Mouse (Mus musculus) forebrain, embryonic 14.5 days (tissue): ENCODE results near the gene Mfsd4b1. TPM values are rescaled to one million over a fixed set of nuclear protein-coding genes. Genes with fewer than 3 reads are reported as not detected.

ENCODE experiments used
- ATAC-seq: fragments of 200-750 bp; cut with Nextera tagmentation; 2 replicates; pipeline ENCODE4 v1.8.0; 2017; ENCODE audit warnings: mild to moderate bottlenecking, moderate library complexity
- DNase-seq: peaks from one replicate; pipeline ENCODE4 v3.0.0-alpha.2; 2015; ENCODE audit warnings: low spot score
- H3K27ac ChIP-seq: fragments of 300-500 bp; sonication (generic); 2 replicates; pipeline ENCODE4 v1.5.1; 2014; ENCODE audit warnings: low read depth, mild to moderate bottlenecking, control low read depth, low read length, moderate library complexity
- H3K27me3 ChIP-seq: fragments of 300-500 bp; sonication (generic); replicated peaks from 2 replicates; pipeline ENCODE4 v1.6.1; 2014; ENCODE audit warnings: low read length, control low read depth, mixed read lengths; ENCODE audit not compliant: control insufficient read depth, insufficient read depth
- H3K36me3 ChIP-seq: fragments of 300-500 bp; sonication (generic); 2 replicates; pipeline ENCODE4 v1.6.1; 2014; ENCODE audit warnings: low read length, control low read depth; ENCODE audit not compliant: control insufficient read depth, insufficient read depth
- H3K4me1 ChIP-seq: fragments of 300-500 bp; sonication (generic); 2 replicates; pipeline ENCODE4 v1.6.1; 2014; ENCODE audit warnings: antibody characterized with exemption, low read length, control low read depth; ENCODE audit not compliant: control insufficient read depth, insufficient read depth
- H3K4me2 ChIP-seq: fragments of 300-500 bp; sonication (generic); 2 replicates; pipeline ENCODE4 v1.6.1; 2014; ENCODE audit warnings: mild to moderate bottlenecking, control low read depth, low read length
- H3K4me3 ChIP-seq: fragments of 300-500 bp; sonication (generic); 2 replicates; pipeline ENCODE4 v1.5.1; 2014; ENCODE audit warnings: low read depth, low read length, control low read depth
- H3K9ac ChIP-seq: fragments of 300-500 bp; sonication (generic); 2 replicates; pipeline ENCODE4 v1.6.1; 2014; ENCODE audit warnings: mild to moderate bottlenecking, low read length, control low read depth, moderate library complexity
- H3K9me3 ChIP-seq: fragments of 300-500 bp; sonication (generic); replicated peaks from 2 replicates; pipeline ENCODE4 v1.6.1; 2016; ENCODE audit warnings: low read length, control low read depth, mixed read lengths; ENCODE audit not compliant: control insufficient read depth
- WGBS: fragments of 180-500 bp; shearing (Covaris S2); extraction: QIAGEN DNeasy Blood & Tissue Kit; methylation state at CpG from one replicate; pipeline ENCODE4 v1.1.7; 2014; 5-methylcytosine and 5-hydroxymethylcytosine counted together
- polyA plus RNA-seq: library from polyadenylated mRNA; unstranded; fragments of >200 nt; fragmentation: Nextera tagmentation; extraction: Ambion mirVana; gene quantifications from 2 replicates; pipeline ENCODE4 v1.2.1, GENCODE M21; 2014

The Mfsd4b1 gene
- polyA plus RNA-seq, 1 experiment from 2014 or later, result 0.41 TPM

DNA sequence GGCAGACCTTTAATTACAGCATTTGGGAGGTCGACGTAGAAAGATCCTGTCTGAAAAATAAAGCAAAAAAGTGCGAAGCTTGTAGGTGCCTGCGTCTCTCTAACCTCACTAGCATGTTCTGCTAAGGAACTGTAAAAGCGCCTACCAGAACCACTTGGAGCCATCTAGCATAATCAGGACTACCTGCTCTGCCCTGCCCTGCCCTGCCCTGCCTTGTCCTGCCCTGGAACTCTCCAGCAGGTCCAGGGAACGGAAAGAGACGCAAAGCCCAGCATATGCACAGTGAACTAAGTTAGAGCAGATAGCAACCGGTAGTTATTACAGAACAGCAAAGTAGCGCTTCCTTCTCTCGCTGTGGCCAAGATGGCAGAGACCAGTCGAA is 64.6 kb downstream of the Mfsd4b1 start:
- H3K27me3 ChIP-seq, result no peaks in the 10 kb centered on the region
- 46% methylated on average over 11 of the region's 11 CpGs for WGBS
- H3K9ac ChIP-seq, result 0 out of 2 replicates have a peak overlapping the region, but pooled peaks have one; percentile 3
- no peaks in the 10 kb centered on the region for H3K36me3 ChIP-seq
- 0 out of 2 replicates have a peak, but pooled peaks cover 3% of the 10 kb centered on the region for H3K4me1 ChIP-seq
- H3K9me3 ChIP-seq, result no peaks in the 10 kb centered on the region
- ATAC-seq (peak; percentile 38), DNase-seq (no peak)
- peak overlapping the region; percentile 94 for H3K4me2 ChIP-seq
- peak overlapping the region; percentile 45 for H3K4me3 ChIP-seq
- no peak overlapping the region for H3K27ac ChIP-seq

DNA sequence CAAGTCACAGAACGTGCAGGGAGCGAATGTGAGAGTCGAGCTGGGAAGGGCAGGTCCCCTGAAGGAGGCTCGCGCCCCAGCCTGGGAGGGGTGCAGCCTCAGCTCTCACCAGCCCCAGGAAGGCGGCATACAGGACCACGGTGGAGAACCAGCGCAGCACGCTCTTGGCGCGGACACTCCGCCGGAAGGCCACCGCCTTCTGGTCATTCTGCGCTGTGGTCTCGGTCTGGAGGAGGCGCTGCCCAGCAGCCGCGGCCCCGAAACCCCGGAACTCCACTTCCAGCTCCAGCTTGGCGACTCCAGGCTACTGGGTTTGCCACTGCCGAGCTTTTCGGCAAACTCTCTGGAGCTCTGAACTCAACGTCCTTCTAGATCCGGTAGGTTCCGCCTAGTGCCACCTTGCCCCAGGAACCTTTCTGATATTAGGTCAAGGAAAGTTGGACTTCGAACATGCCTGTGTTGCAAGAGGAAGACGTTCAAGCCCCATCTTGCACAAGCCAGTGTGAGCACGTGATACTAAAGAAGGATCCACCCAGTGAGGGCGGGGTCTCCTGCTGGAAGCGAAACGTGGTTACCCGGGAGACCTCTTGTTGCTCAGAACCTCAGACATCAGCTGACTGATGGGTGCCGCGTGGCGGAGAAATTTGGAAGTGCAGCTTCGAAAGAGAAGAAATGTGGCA is 65.2 kb downstream of the Mfsd4b1 start, which contains the start of gene Mfsd4b3:
Gene Mfsd4b3, minus strand, starts transcription at position 393 of the 680 bp plus-strand sequence.
- under 1% methylated on average over 38 of the region's 38 CpGs for WGBS
- Histone ChIP-seq H3K9ac (peak within 1 kb of the TSS; percentile 58), H3K27ac (no peak within 1 kb of the TSS), H3K4me2 (peak within 1 kb of the TSS; percentile 94), H3K36me3 (no peaks in the 10 kb centered on the region), H3K9me3 (no peaks in the 10 kb centered on the region), H3K4me1 (0 out of 2 replicates have a peak, but pooled peaks cover 3% of the 10 kb centered on the region), H3K4me3 (peak within 1 kb of the TSS; percentile 45), H3K27me3 (no peaks in the 10 kb centered on the region)
- DNase-seq (peak; percentile 97), ATAC-seq (peak; percentile 100)

DNA sequence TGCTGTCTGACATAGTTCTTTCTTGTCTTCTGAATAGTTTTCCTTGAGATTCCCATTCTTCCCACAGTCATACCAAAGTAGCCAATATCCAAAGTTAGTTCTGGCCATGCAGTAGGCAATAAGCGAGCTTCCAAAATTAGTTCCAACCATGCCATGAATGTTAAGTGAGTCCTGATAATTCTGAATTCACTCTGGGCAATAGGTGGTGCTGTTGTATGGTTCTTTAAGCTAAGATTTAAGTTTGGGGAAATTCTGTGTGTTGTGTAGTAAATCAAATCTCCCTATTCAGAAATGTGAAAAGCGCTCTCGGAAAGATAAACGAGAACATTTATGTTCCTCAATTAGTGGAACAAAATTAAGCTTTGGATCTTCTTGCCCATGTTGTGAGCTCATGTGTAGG is 66.8 kb downstream of the Mfsd4b1 start:
- Histone ChIP-seq H3K36me3 (no peaks in the 10 kb centered on the region), H3K9me3 (no peaks in the 10 kb centered on the region), H3K27me3 (no peaks in the 10 kb centered on the region), H3K4me1 (0 out of 2 replicates have a peak, but pooled peaks cover 3% of the 10 kb centered on the region), H3K4me2 (no peak overlapping the region), H3K4me3 (no peak overlapping the region), H3K9ac (no peak overlapping the region), H3K27ac (no peak overlapping the region)
- ATAC-seq (no peak), DNase-seq (peak; percentile 53)
- WGBS, result 62% methylated on average over 4 of the region's 4 CpGs

DNA sequence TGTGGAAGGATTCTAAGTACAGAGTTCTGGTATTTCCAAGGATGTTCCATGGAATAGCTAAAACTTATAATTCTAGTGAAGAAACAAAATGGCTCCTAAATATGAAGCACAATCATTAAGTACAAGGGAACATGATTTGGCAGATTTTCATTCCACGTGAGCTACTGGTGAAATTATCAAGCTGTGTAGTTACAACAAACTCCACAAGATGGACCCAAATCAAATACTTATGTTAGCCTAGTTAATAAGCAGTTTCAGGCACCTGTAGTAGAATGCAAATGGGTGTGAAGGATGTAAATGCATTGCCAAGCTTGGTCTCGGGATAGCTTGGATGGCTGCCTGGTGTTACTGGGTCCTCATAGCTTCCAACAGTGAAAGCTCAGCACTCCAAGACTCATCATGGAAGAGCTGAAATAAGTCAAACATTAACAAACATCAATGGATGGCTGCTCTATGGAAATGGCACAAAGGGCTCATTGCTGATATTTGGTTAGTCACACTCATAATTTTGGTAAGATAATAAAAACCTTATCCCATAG is 68.7 kb downstream of the Mfsd4b1 start:
- no peak for ATAC-seq
- no peaks in the 10 kb centered on the region for H3K27me3 ChIP-seq
- no peaks in the 10 kb centered on the region for H3K9me3 ChIP-seq
- no peak overlapping the region for H3K4me2 ChIP-seq
- DNase-seq, result peak; percentile 11
- no peak overlapping the region for H3K9ac ChIP-seq
- H3K27ac ChIP-seq, result no peak overlapping the region
- 71% methylated on average over 2 of the region's 2 CpGs for WGBS
- 0 out of 2 replicates have a peak, but pooled peaks cover 3% of the 10 kb centered on the region for H3K4me1 ChIP-seq
- H3K4me3 ChIP-seq, result no peak overlapping the region
- no peaks in the 10 kb centered on the region for H3K36me3 ChIP-seq

DNA sequence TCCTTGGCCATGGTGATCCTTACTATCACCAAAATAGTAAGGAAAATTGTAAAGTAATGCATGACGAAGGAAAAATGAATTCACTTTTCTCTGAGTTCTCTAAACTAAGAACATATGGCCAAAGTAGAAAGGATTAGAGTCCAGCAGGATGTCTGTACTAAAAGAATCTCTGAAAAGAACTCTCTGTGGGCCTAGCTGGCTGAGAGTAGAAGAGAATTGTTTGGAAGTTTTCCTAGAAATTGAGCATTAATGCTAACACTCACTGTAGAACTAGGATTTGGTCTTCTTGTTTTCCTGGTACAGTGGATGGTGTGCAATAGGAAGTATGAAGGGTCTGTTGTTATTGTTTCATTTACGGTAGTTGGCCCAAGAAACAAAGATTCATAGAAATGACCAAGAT is 69.9 kb downstream of the Mfsd4b1 start:
- Histone ChIP-seq H3K27me3 (no peaks in the 10 kb centered on the region), H3K9me3 (no peaks in the 10 kb centered on the region), H3K4me3 (no peak overlapping the region), H3K9ac (no peak overlapping the region), H3K36me3 (no peaks in the 10 kb centered on the region), H3K27ac (no peak overlapping the region), H3K4me1 (0 out of 2 replicates have a peak, but pooled peaks cover 3% of the 10 kb centered on the region), H3K4me2 (no peak overlapping the region)
- DNase-seq (no peak), ATAC-seq (no peak)
- 78% methylated on average over 2 of the region's 2 CpGs for WGBS

Other genes starting within 250 kb of the Mfsd4b1 start
- 3.0 and 3.6 TPM in 2 replicates for gene Mfsd4b4, start 126.0 kb downstream of the Mfsd4b1 start, polyA plus RNA-seq
- gene Mfsd4b2, start 98.3 kb downstream of the Mfsd4b1 start, polyA plus RNA-seq, result not detected in 2 replicates
- 0.12 and 0.15 TPM in 2 replicates for gene Mfsd4b3, start 65.1 kb downstream of the Mfsd4b1 start, polyA plus RNA-seq
- gene Mfsd4b5, start 38.6 kb downstream of the Mfsd4b1 start, polyA plus RNA-seq, result not detected in 2 replicates
- 2.2 and 2.7 TPM in 2 replicates for gene Slc16a10, start 117.0 kb upstream of the Mfsd4b1 start, polyA plus RNA-seq
- gene Rpf2, start 221.8 kb upstream of the Mfsd4b1 start, polyA plus RNA-seq, result 79.8 and 85.2 TPM in 2 replicates
- 78.0 and 79.9 TPM in 2 replicates for gene Gtf3c6, start 232.8 kb upstream of the Mfsd4b1 start, polyA plus RNA-seq